Mouse (Mus musculus) forebrain, embryonic 15.5 days (tissue): ENCODE data around the gene Rere. TPM values are rescaled to one million over a fixed set of nuclear protein-coding genes. Genes with fewer than 3 reads are reported as not detected.
A peak's percentile ranks its signal among the peaks of the same experiment; 100 is the strongest.

Experiments used
- ATAC-seq: fragments of 200-750 bp; cut with Nextera tagmentation; replicated peaks from 2 replicates; pipeline ENCODE4 v1.8.0; 2017; ENCODE audit warnings: mild to moderate bottlenecking, moderate TSS enrichment, moderate library complexity
- H3K27ac ChIP-seq: fragments of 300-500 bp; sonication (generic); replicated peaks from 2 replicates; pipeline ENCODE4 v1.5.1; 2015; ENCODE audit warnings: mild to moderate bottlenecking, inconsistent platforms
- H3K27me3 ChIP-seq: fragments of 300-500 bp; sonication (generic); 2 replicates; pipeline ENCODE4 v1.6.1; 2015; ENCODE audit warnings: inconsistent platforms
- H3K36me3 ChIP-seq: fragments of 300-500 bp; sonication (generic); 2 replicates; pipeline ENCODE4 v1.6.1; 2015; ENCODE audit warnings: mild to moderate bottlenecking, inconsistent platforms
- H3K4me1 ChIP-seq: fragments of 300-500 bp; sonication (generic); 2 replicates; pipeline ENCODE4 v1.6.1; 2015; ENCODE audit warnings: inconsistent platforms
- H3K4me2 ChIP-seq: fragments of 300-500 bp; sonication (generic); replicated peaks from 2 replicates; pipeline ENCODE4 v1.6.1; 2015; ENCODE audit warnings: mild to moderate bottlenecking, inconsistent platforms
- H3K4me3 ChIP-seq: fragments of 300-500 bp; sonication (generic); 2 replicates; pipeline ENCODE4 v1.5.1; 2015; ENCODE audit warnings: mild to moderate bottlenecking, inconsistent platforms
- H3K9ac ChIP-seq: fragments of 300-500 bp; sonication (generic); replicated peaks from 2 replicates; pipeline ENCODE4 v1.6.1; 2015; ENCODE audit warnings: mild to moderate bottlenecking, inconsistent platforms
- H3K9me3 ChIP-seq: fragments of 300-500 bp; sonication (generic); 2 replicates; pipeline ENCODE4 v1.6.1; 2016; ENCODE audit warnings: inconsistent platforms
- WGBS: fragments of 180-500 bp; shearing (Covaris S2); methylation state at CpG from one replicate; pipeline ENCODE4 v1.1.7; 2015; ENCODE audit warnings: mixed read lengths; 5-methylcytosine and 5-hydroxymethylcytosine counted together
- polyA plus RNA-seq: library from polyadenylated mRNA; unstranded; fragments of >200 nt; fragmentation: Nextera tagmentation; extraction: Ambion mirVana; gene quantifications from 2 replicates; pipeline ENCODE4 v1.2.1, GENCODE M21; 2015

The Rere gene
- polyA plus RNA-seq, 1 experiment from 2014 or later = 26.6 TPM

DNA sequence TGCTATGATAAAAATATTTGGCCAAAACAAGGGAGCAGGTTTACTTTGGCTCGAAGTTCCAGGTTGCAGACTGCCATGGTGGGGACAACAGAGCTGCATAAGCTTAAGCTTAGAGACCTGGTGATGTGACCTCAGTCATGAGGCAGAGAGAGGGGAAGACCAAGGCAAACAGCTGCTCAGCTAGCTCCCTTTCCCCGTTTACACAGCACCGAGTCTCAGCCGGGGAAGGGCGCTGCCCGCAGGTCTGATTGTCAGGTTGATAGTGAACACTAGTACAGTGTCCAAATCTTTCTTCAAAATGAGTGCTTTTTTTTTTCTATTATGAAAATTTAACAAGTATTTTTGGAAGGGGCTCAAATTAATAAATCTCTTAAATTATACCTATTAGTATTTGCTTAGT lies 97.9 kb downstream of the Rere start:
- H3K4me1 ChIP-seq = peaks cover 30% of the 10 kb centered on the region
- no peak overlapping the region for H3K4me3 ChIP-seq
- H3K27ac ChIP-seq = no peak overlapping the region
- 80% methylated on average over 6 of the region's 6 CpGs for WGBS
- no peaks in the 10 kb centered on the region for H3K9me3 ChIP-seq
- H3K36me3 ChIP-seq = no peaks in the 10 kb centered on the region
- no peak for ATAC-seq
- no peaks in the 10 kb centered on the region for H3K27me3 ChIP-seq
- no peak overlapping the region for H3K9ac ChIP-seq
- no peak overlapping the region for H3K4me2 ChIP-seq

DNA sequence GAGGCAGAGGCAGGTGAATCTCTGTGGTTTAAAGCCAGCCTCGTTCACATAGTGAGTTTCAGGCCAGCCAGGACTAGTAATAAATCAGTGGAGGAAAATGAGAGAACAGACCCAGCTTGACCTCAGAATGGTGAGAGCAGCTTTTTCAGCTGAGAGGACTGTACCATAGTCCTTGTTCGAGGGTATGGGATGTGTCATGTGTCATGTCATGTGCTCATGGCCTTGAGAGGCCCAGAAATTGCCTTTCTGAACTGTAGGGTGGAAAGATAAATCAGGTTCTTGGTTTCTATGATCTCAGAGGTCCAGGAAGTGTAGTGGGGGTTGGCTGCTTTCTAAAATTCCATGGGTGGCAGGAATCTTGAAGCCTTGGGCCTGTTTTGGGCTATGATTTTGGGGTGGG lies 98.3 kb downstream of the Rere start:
- Histone ChIP-seq H3K36me3 (no peaks in the 10 kb centered on the region), H3K27ac (0 out of 2 replicates have a peak overlapping the region, but pooled peaks have one; percentile 4), H3K9ac (no peak overlapping the region), H3K4me3 (no peak overlapping the region), H3K27me3 (no peaks in the 10 kb centered on the region), H3K4me2 (no peak overlapping the region), H3K9me3 (no peaks in the 10 kb centered on the region), H3K4me1 (peaks cover 27% of the 10 kb centered on the region)
- ATAC-seq = no peak
- WGBS = 79% methylated on average over 2 of the region's 2 CpGs

DNA sequence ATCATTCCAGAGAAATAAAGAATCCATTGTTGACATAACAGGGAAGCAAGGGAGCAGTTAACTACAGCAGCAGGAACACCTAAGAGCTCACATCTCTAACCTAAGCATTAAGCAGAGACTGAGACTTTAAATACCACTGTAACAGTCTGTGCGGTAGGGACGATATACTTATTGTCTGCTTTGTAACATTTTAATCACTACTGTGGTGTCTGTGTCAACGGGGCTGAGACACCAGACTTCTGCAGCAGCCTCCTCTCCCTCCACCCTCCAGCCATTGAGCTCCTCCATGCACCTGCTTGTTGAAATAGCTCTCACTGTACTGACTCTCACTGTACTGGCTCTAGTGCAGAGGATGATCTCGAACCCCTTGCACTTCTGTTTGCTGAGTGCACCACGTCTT lies 98.8 kb downstream of the Rere start:
- ATAC-seq = no peak
- H3K27ac ChIP-seq = peak overlapping the region; percentile 4; the same call in 1 of the 2 replicates
- H3K27me3 ChIP-seq = no peaks in the 10 kb centered on the region
- no peak overlapping the region for H3K4me3 ChIP-seq
- H3K4me1 ChIP-seq = peaks cover 22% of the 10 kb centered on the region
- no peaks in the 10 kb centered on the region for H3K9me3 ChIP-seq
- H3K36me3 ChIP-seq = no peaks in the 10 kb centered on the region
- no peak overlapping the region for H3K9ac ChIP-seq
- H3K4me2 ChIP-seq = no peak overlapping the region
- 56% methylated on average over 5 of the region's 5 CpGs for WGBS

DNA sequence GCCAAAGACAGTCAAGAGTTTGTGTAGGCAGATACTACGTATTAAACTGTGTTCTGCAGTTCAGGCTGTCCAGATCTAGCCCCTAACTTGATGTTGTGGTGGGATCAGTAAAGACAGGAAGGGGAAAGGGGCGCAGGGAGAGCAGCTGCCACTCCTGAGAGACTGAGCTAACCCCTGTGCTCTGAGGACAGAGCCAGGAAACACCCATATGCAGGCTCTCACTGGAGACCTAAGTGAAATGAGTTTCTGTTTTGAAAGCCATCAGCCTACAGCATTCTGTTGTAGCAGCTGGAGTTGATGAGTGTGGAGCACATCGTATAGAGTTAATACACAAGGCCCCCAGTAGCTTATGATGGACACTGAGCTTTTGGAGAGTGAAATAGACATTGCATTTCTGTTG lies 101.1 kb downstream of the Rere start:
- Histone ChIP-seq H3K4me1 (peaks cover 14% of the 10 kb centered on the region), H3K27me3 (no peaks in the 10 kb centered on the region), H3K9ac (no peak overlapping the region), H3K36me3 (no peaks in the 10 kb centered on the region), H3K9me3 (no peaks in the 10 kb centered on the region), H3K4me2 (no peak overlapping the region), H3K4me3 (no peak overlapping the region), H3K27ac (no peak overlapping the region)
- 84% methylated on average over 3 of the region's 3 CpGs for whole genome bisulfite sequencing
- ATAC-seq = no peak

DNA sequence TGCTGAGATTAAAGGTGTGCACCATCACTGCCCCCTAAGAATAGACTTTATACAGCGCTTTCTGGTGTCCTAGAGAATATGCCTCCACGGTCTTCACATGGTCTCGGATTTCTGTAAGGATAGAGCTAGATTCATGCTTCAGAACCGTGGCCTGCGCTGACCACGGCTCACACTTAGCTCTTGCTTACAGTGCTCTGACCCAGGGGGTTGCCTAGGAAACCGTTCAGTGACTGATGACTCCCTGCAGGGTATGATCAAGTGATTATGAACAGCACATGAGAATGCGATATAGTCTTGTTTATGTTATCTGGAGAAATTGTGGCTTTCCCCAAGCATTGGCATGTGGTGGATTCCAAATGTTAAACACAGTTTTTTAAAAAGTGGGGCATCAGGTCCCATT lies 103.0 kb downstream of the Rere start:
- Histone ChIP-seq H3K4me1 (peaks cover 21% of the 10 kb centered on the region), H3K36me3 (no peaks in the 10 kb centered on the region), H3K9me3 (no peaks in the 10 kb centered on the region), H3K9ac (no peak overlapping the region), H3K4me3 (no peak overlapping the region), H3K27ac (no peak overlapping the region), H3K4me2 (no peak overlapping the region), H3K27me3 (no peaks in the 10 kb centered on the region)
- 61% methylated on average over 8 of the region's 8 CpGs for WGBS
- no peak for ATAC-seq

DNA sequence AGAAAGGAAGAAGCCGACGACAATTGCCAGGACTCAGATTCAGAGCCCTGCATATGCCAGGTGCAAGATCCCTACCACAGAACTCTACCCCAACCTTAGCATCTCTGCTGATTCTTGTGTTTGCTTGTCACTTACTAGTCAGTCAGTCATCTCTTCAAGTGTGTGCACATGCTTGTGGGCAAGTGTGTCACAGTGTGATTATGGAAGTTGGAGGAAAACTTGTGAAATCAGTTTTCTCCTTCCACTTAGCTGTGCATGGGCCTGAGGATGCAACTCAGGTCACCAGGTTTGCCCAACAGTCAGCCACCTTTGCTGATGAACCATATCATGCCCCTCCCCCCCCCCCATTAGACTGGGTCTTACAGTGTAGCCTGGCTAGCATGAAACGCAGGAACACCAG lies 103.5 kb downstream of the Rere start:
- Histone ChIP-seq H3K4me3 (no peak overlapping the region), H3K4me1 (peaks cover 17% of the 10 kb centered on the region), H3K36me3 (no peaks in the 10 kb centered on the region), H3K27ac (no peak overlapping the region), H3K9me3 (no peaks in the 10 kb centered on the region), H3K4me2 (no peak overlapping the region), H3K27me3 (no peaks in the 10 kb centered on the region), H3K9ac (no peak overlapping the region)
- ATAC-seq = no peak
- 84% methylated on average over 3 of the region's 3 CpGs for WGBS

DNA sequence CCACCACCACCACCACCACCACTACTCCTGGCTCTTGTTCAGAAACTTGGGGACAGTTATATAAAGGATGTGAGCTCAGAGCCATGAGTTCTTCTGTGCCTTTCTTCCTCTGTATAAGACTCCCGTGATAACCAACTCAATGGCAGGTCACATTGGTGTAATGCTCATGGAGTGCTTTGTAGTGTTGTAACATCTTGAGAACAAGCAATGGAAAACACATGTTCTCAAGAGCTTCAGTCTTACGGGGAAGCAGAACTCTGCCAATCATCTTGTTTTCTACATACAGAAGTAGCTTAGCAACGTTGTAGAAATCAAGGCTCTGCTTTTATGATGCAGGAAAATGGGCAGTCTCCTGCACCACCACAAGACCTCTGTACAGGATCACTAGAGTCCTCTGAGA lies 107.1 kb downstream of the Rere start:
- no peak for ATAC-seq
- Histone ChIP-seq H3K9ac (no peak overlapping the region), H3K9me3 (no peaks in the 10 kb centered on the region), H3K4me2 (no peak overlapping the region), H3K27ac (no peak overlapping the region), H3K4me1 (peaks cover 22% of the 10 kb centered on the region), H3K36me3 (no peaks in the 10 kb centered on the region), H3K4me3 (no peak overlapping the region), H3K27me3 (no peaks in the 10 kb centered on the region)
- 74% methylated on average over 3 of the region's 3 CpGs for WGBS

DNA sequence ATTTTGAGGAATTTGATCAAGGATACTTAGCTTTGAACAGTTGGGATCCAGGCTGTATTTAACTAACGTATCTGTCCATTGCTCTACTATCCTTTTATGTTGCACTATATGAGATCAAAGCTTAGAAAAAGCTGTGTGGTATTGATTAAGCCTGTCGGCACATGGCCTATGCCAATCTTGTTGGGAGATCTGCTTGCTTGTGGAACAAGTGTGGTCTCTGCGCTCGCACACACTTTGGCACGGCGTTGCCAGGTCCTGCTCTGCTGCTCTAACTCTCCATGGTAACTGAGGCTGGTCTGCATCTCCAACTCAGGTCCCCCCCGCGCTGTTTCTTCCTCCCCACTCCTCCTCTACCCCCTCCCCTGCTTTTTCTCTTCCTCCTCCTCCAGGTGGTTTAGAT lies 112.2 kb downstream of the Rere start:
- Histone ChIP-seq H3K4me2 (no peak overlapping the region), H3K36me3 (no peaks in the 10 kb centered on the region), H3K4me3 (no peak overlapping the region), H3K9me3 (no peaks in the 10 kb centered on the region), H3K9ac (no peak overlapping the region), H3K27me3 (no peaks in the 10 kb centered on the region), H3K4me1 (peaks cover 61% of the 10 kb centered on the region), H3K27ac (no peak overlapping the region)
- ATAC-seq = no peak
- WGBS = 61% methylated on average over 8 of the region's 8 CpGs

DNA sequence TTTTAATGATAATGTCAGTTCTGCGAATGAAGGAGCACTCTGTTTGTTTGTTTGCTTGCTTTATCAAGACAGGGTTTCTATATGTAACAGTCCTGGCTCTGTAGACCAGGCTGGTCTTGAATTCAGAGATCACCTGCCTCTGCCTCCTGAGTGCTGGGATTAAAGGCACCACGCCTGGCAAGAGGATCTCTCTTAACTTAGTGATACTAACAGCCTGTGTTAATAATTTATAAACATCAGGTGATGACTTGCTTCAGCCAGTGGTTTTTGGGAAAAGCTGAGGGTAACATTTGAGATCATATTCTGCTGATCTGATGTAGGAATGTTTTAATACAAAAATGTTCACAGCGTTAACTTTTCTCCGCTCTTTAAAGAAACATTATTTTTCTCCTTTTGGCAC lies 112.6 kb downstream of the Rere start:
- H3K27me3 ChIP-seq = no peaks in the 10 kb centered on the region
- WGBS = 82% methylated on average over 4 of the region's 4 CpGs
- ATAC-seq = no peak

DNA sequence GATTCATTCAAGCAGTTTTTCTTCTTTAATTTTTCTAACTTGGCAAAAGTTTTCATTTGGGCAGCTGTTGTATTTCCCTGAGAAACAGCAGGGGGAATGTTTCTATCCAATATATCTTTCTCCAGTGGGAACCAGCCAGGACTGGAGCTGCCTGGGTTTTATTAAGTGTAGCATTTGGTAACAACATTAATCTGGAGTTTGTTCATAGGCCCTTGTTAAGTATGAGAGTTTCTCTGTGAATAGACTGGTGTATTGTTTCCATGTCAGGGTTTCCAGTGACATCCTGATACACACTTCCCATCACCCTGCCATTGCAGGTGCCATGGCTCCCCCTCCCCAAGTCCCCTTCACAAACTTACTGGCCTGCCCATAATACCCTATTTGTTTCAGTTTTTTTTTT lies 114.9 kb downstream of the Rere start:
- H3K36me3 ChIP-seq = no peaks in the 10 kb centered on the region
- H3K27ac ChIP-seq = peak overlapping the region; percentile 85
- 0 out of 2 replicates have a peak, but pooled peaks have one; percentile 26 for ATAC-seq
- H3K4me1 ChIP-seq = peaks cover 65% of the 10 kb centered on the region
- no peak overlapping the region for H3K4me2 ChIP-seq
- H3K4me3 ChIP-seq = no peak overlapping the region
- no peak overlapping the region for H3K9ac ChIP-seq
- no peaks in the 10 kb centered on the region for H3K27me3 ChIP-seq
- H3K9me3 ChIP-seq = no peaks in the 10 kb centered on the region

More for the DNA sequence above, 112.6 kb downstream of the Rere start:
- no peak overlapping the region for H3K27ac ChIP-seq
- H3K9ac ChIP-seq = no peak overlapping the region
- no peak overlapping the region for H3K4me2 ChIP-seq
- no peaks in the 10 kb centered on the region for H3K9me3 ChIP-seq
- H3K4me1 ChIP-seq = peaks cover 61% of the 10 kb centered on the region
- no peak overlapping the region for H3K4me3 ChIP-seq
- no peaks in the 10 kb centered on the region for H3K36me3 ChIP-seq

DNA sequence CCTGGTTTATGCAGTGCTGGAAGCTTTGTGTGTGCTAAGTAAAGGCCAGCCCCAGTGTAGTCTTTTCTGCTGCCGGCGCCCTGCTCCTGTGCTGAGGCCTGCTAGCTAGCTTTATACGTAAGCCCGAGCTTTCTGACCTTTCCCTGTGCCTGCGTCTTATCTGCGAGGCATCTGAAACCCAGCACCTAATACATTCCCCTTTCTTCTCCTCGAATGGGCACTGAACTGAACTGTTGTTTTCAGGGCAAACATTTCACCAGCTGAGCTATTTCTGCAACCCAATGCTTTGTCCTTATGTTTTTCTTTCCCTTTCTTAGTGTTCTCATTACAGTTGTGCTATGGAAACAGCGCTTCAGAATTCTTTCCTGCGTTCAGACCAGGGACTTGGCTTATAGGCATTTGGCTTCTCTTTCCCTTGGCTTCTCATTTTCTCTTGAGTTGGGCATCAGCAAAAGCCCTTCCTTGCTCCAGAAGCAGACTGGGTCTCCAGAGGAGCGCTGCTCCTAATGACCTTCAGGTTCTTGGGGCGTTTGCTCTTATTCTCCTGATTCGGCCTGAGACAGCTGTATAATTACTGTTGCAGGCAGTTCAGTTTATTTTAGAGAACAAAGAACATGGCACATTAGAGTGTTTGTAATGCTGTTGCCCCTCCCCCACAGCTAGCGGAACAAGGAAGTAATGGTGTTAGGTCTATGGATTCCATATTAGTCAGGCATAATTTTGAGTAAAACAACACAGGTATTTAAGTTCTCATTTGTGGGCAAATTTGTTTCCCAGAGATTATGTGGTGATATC lies 115.6 kb downstream of the Rere start:
- peak overlapping the region; percentile 30; the same call in 1 of the 2 replicates for H3K9ac ChIP-seq

DNA sequence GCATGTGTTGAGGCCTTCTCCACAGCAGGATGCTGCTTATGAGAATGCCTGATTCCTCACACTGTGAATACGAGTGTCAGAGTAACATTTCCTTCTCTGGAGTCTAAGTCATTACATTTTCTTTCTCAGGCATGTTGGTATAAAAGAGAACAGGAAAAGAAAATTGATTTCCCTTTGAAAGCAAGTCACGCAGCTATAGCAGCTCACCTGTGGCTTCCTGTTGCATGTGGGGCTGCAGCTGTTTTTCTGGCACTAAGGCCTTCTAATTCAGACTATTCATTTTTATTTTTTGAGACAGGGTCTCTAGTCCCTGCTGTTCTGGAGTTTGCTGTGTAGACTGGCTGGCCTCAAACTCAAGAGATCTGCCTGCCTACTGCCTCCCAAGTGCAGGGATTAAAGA lies 117.6 kb downstream of the Rere start:
- no peak for ATAC-seq
- Histone ChIP-seq H3K4me1 (peaks cover 76% of the 10 kb centered on the region), H3K9me3 (no peaks in the 10 kb centered on the region), H3K27me3 (no peaks in the 10 kb centered on the region), H3K27ac (peak overlapping the region; percentile 12; the same call in 1 of the 2 replicates), H3K4me2 (no peak overlapping the region), H3K36me3 (no peaks in the 10 kb centered on the region), H3K9ac (no peak overlapping the region), H3K4me3 (no peak overlapping the region)
- WGBS = 44% methylated on average over 2 of the region's 2 CpGs

More for the DNA sequence above, 115.6 kb downstream of the Rere start:
- no peaks in the 10 kb centered on the region for H3K9me3 ChIP-seq
- peak overlapping the region; percentile 85 for H3K27ac ChIP-seq
- H3K27me3 ChIP-seq = no peaks in the 10 kb centered on the region
- H3K4me2 ChIP-seq = peak overlapping the region; percentile 14; the same call in 1 of the 2 replicates
- H3K36me3 ChIP-seq = no peaks in the 10 kb centered on the region
- 10% methylated on average over 13 of the region's 13 CpGs for WGBS
- no peak overlapping the region for H3K4me3 ChIP-seq
- peaks cover 72% of the 10 kb centered on the region for H3K4me1 ChIP-seq
- ATAC-seq = peak; percentile 65; the same call in 1 of the 2 replicates
